ENCODE assay signal across 10 mouse cellular contexts in the genomic region with DNA sequence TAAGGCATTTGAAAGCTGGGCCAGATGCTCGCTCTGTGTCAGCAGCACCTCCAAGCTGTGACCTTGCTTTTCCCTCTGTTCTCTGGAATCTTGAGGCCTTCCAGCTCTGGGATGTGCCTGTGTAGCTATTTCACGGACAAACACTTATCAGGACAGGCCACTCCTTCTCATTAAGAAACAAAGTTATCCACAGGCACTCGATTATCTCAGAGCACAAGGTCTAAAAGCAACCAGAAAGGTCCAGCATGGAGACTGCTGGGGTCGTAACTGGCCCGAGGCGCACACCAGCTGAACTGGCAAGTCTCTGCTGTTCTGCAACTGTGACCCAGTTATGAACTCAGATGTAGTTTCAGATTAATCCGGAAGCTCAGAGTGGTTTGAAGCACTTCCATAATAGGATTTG.
A peak's percentile ranks its signal among the peaks of the same experiment; 100 is the strongest.
DNase-seq lines count a peak whose midpoint lies in the region; TF ChIP-seq lines count a peak whose summit lies in the region.
"Had no signal": no experiment of that assay in that cellular context is flagged by ENCODE, and none has a peak within 500 bp of the region (broad histone marks: within the 10 kb centered on the region; RNA-seq: fewer than 3 reads in every experiment).

No protein-coding gene starts in this region.

- intact Hi-C loops in gastrocnemius, adult 2 months (cut with DNase I), result loop anchor here (2.0 kb wide), 1 partner anchor 76 kb away; no protein-coding TSS in a partner anchor
- intact Hi-C loops in gastrocnemius, postnatal 36 days (cut with DNase I), result no loop called here

- peak overlapping the region; percentile 33 for H3K4me3 ChIP-seq in gastrocnemius, adult 2 months
- H3K4me3 ChIP-seq in brown adipose tissue, adult 24 weeks (ENCODE audit: insufficient read depth, low read depth, low read length), result no peak overlapping the region
- H3K4me3 ChIP-seq in kidney, adult 2 months (ENCODE audit: insufficient read depth, low read depth, low read length), result no peak overlapping the region
- H3K4me3 ChIP-seq: erythroblast, embryonic 14.5 days had no signal

- H3K36me3 ChIP-seq in kidney, adult 2 months (ENCODE audit: control insufficient read depth, insufficient read depth, low read length), result no peaks in the 10 kb centered on the region

- H3K27me3 ChIP-seq in kidney, adult 2 months (replicated peaks; ENCODE audit: control insufficient read depth, insufficient read depth, low read length), result no peaks in the 10 kb centered on the region
- H3K27me3 ChIP-seq: CH12.LX had no signal

- H3K27ac ChIP-seq in gastrocnemius, adult 2 months, result peak overlapping the region; percentile 88
- peak overlapping the region; percentile 86 for H3K27ac ChIP-seq in brown adipose tissue, adult 24 weeks (replicated peaks; ENCODE audit: low read depth, low read length)
- peak overlapping the region; percentile 90 for H3K27ac ChIP-seq in kidney, adult 2 months (ENCODE audit: insufficient read depth, low read depth, low read length)

- TF ChIP-seq CTCF in gastrocnemius, adult 2 months (IDR thresholded peaks at IDR 0.05), result no peak
- no peak for TF ChIP-seq CTCF in kidney, adult 2 months (conservative IDR thresholded peaks at IDR 0.05; ENCODE audit: insufficient read depth, insufficient read length, low read depth, low read length)

- peaks cover 35% of the 10 kb centered on the region for H3K4me1 ChIP-seq in brown adipose tissue, adult 24 weeks (ENCODE audit: control insufficient read depth, insufficient read depth, insufficient read length, low read length)
- peaks cover 54% of the 10 kb centered on the region for H3K4me1 ChIP-seq in kidney, adult 2 months (ENCODE audit: control insufficient read depth, insufficient read depth, low read length)

- peak; percentile 65 for DNase-seq in gastrocnemius, adult 2 months
- no peak for DNase-seq in gastrocnemius, postnatal 36 days
- peak; percentile 83 for DNase-seq in kidney, adult 2 months
- DNase-seq in lung, postnatal 10 days, result peak; percentile 68
- DNase-seq in natural killer cell, adult 2 months (ENCODE audit: low spot score in 2 of 2), result no peak
- DNase-seq in thymus, postnatal 14 days, result no peak
- DNase-seq in left cerebral cortex, adult 18-20 months (ENCODE audit: low spot score in 2 of 2), result no peak

- no peak for TF ChIP-seq POLR2A in kidney, adult 2 months (IDR thresholded peaks at IDR 0.05; ENCODE audit: low read depth, low read length)

- 12% methylated on average over 7 of the region's 7 CpGs for WGBS in kidney, adult 2 months

Comparison
In these comparisons a context has a peak if more than half of its experiments do, and no peak if none do; other contexts are left out.
1. DNase-seq: peak in gastrocnemius, adult 2 months (single experiment), kidney, adult 2 months (single experiment) and lung, postnatal 10 days (single experiment); none in gastrocnemius, postnatal 36 days (0 of 2), natural killer cell, adult 2 months (0 of 2), thymus, postnatal 14 days (single experiment) and left cerebral cortex, adult 18-20 months (0 of 2).
2. Peak in every context shown above with its lines, with median percentiles within 50 percentile points of each other: H3K27ac ChIP-seq.